Mouse (Mus musculus) C2C12 (cell line): ENCODE data around the gene Eva1a. TPM values are rescaled to one million over a fixed set of nuclear protein-coding genes. Genes with fewer than 3 reads are reported as not detected.

Experiments
- H3K27me3 ChIP-seq: one replicate; pipeline ENCODE4 v1.6.1; 2011; ENCODE audit not compliant: control insufficient read depth, insufficient read depth, insufficient read length
- H3K36me3 ChIP-seq: one replicate; pipeline ENCODE4 v1.6.1; 2011; ENCODE audit not compliant: control insufficient read depth, insufficient read depth
- H3K4me3 ChIP-seq: one replicate; pipeline ENCODE4 v1.5.1; 2011; ENCODE audit warnings: mild to moderate bottlenecking, control low read depth; ENCODE audit not compliant: poor library complexity, insufficient read depth, severe bottlenecking
- H3K79me2 ChIP-seq: one replicate; pipeline ENCODE4 v1.6.1; 2011; ENCODE audit not compliant: control insufficient read depth, insufficient read depth
- H3K79me3 ChIP-seq: one replicate; pipeline ENCODE4 v1.6.1; 2011; ENCODE audit warnings: low read depth, control low read depth
- H3ac ChIP-seq: one replicate; pipeline ENCODE3; 2011; ENCODE audit warnings: low read depth; ENCODE audit not compliant: control insufficient read depth, insufficient read length
- CEBPB ChIP-seq: IDR thresholded peaks from one replicate; pipeline ENCODE4 v1.6.1; 2011; ENCODE audit warnings: low read depth, mild to moderate bottlenecking, control low read depth, moderate library complexity
- CTCF ChIP-seq: IDR thresholded peaks from one replicate; pipeline ENCODE4 v1.5.1; 2011; ENCODE audit not compliant: control insufficient read depth, insufficient read depth, insufficient read length
- FOSL1 ChIP-seq: IDR thresholded peaks from one replicate; pipeline ENCODE4 v1.8.0; 2011; ENCODE audit warnings: mild to moderate bottlenecking, low read length; ENCODE audit not compliant: poor library complexity, insufficient read depth, severe bottlenecking
- MAX ChIP-seq: IDR thresholded peaks from one replicate; pipeline ENCODE4 v1.6.1; 2011; ENCODE audit warnings: mild to moderate bottlenecking, control low read depth
- MYOD1 ChIP-seq: IDR thresholded peaks from one replicate; pipeline ENCODE4 v1.6.1; 2011; ENCODE audit warnings: low read depth; ENCODE audit not compliant: control insufficient read depth, insufficient read length
- MYOG ChIP-seq: IDR thresholded peaks from one replicate; pipeline ENCODE4 v1.6.1; 2011; ENCODE audit not compliant: control insufficient read depth, insufficient read length; ENCODE audit errors: extremely low read depth
- USF1 ChIP-seq: IDR thresholded peaks from one replicate; pipeline ENCODE4 v1.6.1; 2011; ENCODE audit warnings: low read depth, mild to moderate bottlenecking, control low read depth, moderate library complexity
- polyA plus RNA-seq: library from polyadenylated mRNA; unstranded; fragments of >200 nt; fragmentation: generic; extraction: Trizol; gene quantifications from one replicate; pipeline ENCODE4 v1.2.1, GENCODE M21; 2012; ENCODE audit warnings: missing spikeins

Eva1a gene
- polyA plus RNA-seq, 1 experiment = 0.64 TPM

GRCm38 (mm10) chr6:82127827-82128226 lies 87.0 kb downstream of the Eva1a start:
- Histone ChIP-seq H3K79me3 (no peaks in the 10 kb centered on the region), H3K4me3 (no peak overlapping the region), H3ac (no peak overlapping the region), H3K79me2 (no peaks in the 10 kb centered on the region), H3K36me3 (no peaks in the 10 kb centered on the region), H3K27me3 (no peaks in the 10 kb centered on the region)
- TF ChIP-seq USF1 (no peak), MYOD1 (peak; percentile 5), CTCF (no peak), MAX (no peak), CEBPB (no peak), MYOG (no peak), FOSL1 (no peak)

GRCm38 (mm10) chr6:82129630-82130217 lies 88.9 kb downstream of the Eva1a start:
- Histone ChIP-seq H3K36me3 (no peaks in the 10 kb centered on the region), H3K79me3 (no peaks in the 10 kb centered on the region), H3K79me2 (no peaks in the 10 kb centered on the region), H3K27me3 (no peaks in the 10 kb centered on the region), H3ac (no peak overlapping the region), H3K4me3 (no peak overlapping the region)
- TF ChIP-seq FOSL1 (no peak), MAX (no peak), MYOG (no peak)

- no peaks in the 10 kb centered on the region for H3K79me3 ChIP-seq
- no peaks in the 10 kb centered on the region for H3K27me3 ChIP-seq
- H3K79me2 ChIP-seq = no peaks in the 10 kb centered on the region
- no peak overlapping the region for H3ac ChIP-seq
- no peak overlapping the region for H3K4me3 ChIP-seq
- TF ChIP-seq USF1 = no peak
- TF ChIP-seq MYOG = no peak
- TF ChIP-seq CTCF = no peak
- TF ChIP-seq FOSL1 = no peak
- no peak for TF ChIP-seq CEBPB
- no peak for TF ChIP-seq MYOD1
- TF ChIP-seq MAX = no peak
- H3K36me3 ChIP-seq = no peaks in the 10 kb centered on the region
These were observed 92.2 kb downstream of the Eva1a start for GRCm38 (mm10) chr6:82132876-82133591.

GRCm38 (mm10) chr6:82133592-82133978 lies 92.7 kb downstream of the Eva1a start:
- H3K36me3 ChIP-seq = no peaks in the 10 kb centered on the region
- H3ac ChIP-seq = no peak overlapping the region
- TF ChIP-seq MAX (no peak), FOSL1 (no peak), CEBPB (no peak), MYOG (no peak), CTCF (no peak), MYOD1 (no peak), USF1 (no peak)
- no peaks in the 10 kb centered on the region for H3K79me3 ChIP-seq
- H3K4me3 ChIP-seq = no peak overlapping the region
- no peaks in the 10 kb centered on the region for H3K79me2 ChIP-seq
- H3K27me3 ChIP-seq = no peaks in the 10 kb centered on the region

- Histone ChIP-seq H3K27me3 (no peaks in the 10 kb centered on the region), H3K79me3 (no peaks in the 10 kb centered on the region), H3K36me3 (no peaks in the 10 kb centered on the region), H3K79me2 (no peaks in the 10 kb centered on the region), H3K4me3 (no peak overlapping the region), H3ac (no peak overlapping the region)
- no peak for TF ChIP-seq MAX
- TF ChIP-seq MYOG = no peak
- TF ChIP-seq CTCF = no peak
- TF ChIP-seq FOSL1 = no peak
- TF ChIP-seq USF1 = no peak
- no peak for TF ChIP-seq CEBPB
- TF ChIP-seq MYOD1 = no peak
These were observed 95.3 kb downstream of the Eva1a start for GRCm38 (mm10) chr6:82135959-82136712.

Other genes with a start within 250 kb of the Eva1a start
- 1.7 TPM for gene Gcfc2, start 117.4 kb upstream of the Eva1a start, polyA plus RNA-seq
- 20.1 TPM for gene Mrpl19, start 75.1 kb upstream of the Eva1a start, polyA plus RNA-seq